Mouse (Mus musculus) kidney, postnatal 14 days (tissue): ENCODE measurements around the gene Catsperg1.
"Not testable (repeated sequence)": the region's sequence is repeated elsewhere in the genome, so short reads cannot be mapped to it uniquely, and the experiment has no call there.

ENCODE experiments used
- DNase-seq: peaks from one replicate; pipeline ENCODE4 v3.0.0; 2022; ENCODE audit warnings: mixed read lengths

Catsperg1 gene

GRCm38 (mm10) chr7:29213675-29214082, at the start of gene Catsperg1:
Catsperg1 (minus strand) TSS chr7:29214035.
- DNase-seq, result no peak

GRCm38 (mm10) chr7:29262151-29262550, 48.3 kb upstream of the Catsperg1 start:
- DNase-seq, result no peak

GRCm38 (mm10) chr7:29259781-29260730, 46.2 kb upstream of the Catsperg1 start:
- no peak for DNase-seq

- DNase-seq, result peak; percentile 73
Measured at GRCm38 (mm10) chr7:29257368-29257767, 43.5 kb upstream of the Catsperg1 start.

GRCm38 (mm10) chr7:29255875-29256274, 42.0 kb upstream of the Catsperg1 start:
- DNase-seq, result no peak

- DNase-seq, result peak; percentile 64
Measured at GRCm38 (mm10) chr7:29253842-29254241, 40.0 kb upstream of the Catsperg1 start.

GRCm38 (mm10) chr7:29251166-29251565, 37.3 kb upstream of the Catsperg1 start:
- no peak for DNase-seq

GRCm38 (mm10) chr7:29248261-29248841, 34.5 kb upstream of the Catsperg1 start, which contains the start of gene 2200002D01Rik:
2200002D01Rik (minus strand) TSS chr7:29248466.
- peak; percentile 71 for DNase-seq

- DNase-seq, result peak; percentile 46
Measured at GRCm38 (mm10) chr7:29247706-29248105, 33.9 kb upstream of the Catsperg1 start.

GRCm38 (mm10) chr7:29247314-29247700, 33.5 kb upstream of the Catsperg1 start:
- DNase-seq, result peak; percentile 81

- DNase-seq, result no peak
Measured at GRCm38 (mm10) chr7:29246619-29247313, 32.9 kb upstream of the Catsperg1 start.

GRCm38 (mm10) chr7:29246015-29246414, 32.2 kb upstream of the Catsperg1 start:
- DNase-seq, result no peak

GRCm38 (mm10) chr7:29244732-29245416, 31.0 kb upstream of the Catsperg1 start:
- DNase-seq, result no peak

GRCm38 (mm10) chr7:29238019-29238967, 24.5 kb upstream of the Catsperg1 start, which contains the start of gene Yif1b:
Yif1b (plus strand) TSS chr7:29238329.
- peak; percentile 98 for DNase-seq

GRCm38 (mm10) chr7:29237596-29237995, 23.8 kb upstream of the Catsperg1 start:
- not testable (repeated sequence) for DNase-seq

GRCm38 (mm10) chr7:29236593-29236992, 22.8 kb upstream of the Catsperg1 start:
- DNase-seq, result no peak

GRCm38 (mm10) chr7:29234661-29235060, 20.8 kb upstream of the Catsperg1 start:
- DNase-seq, result no peak

- no peak for DNase-seq
Measured at GRCm38 (mm10) chr7:29233745-29234144, 19.9 kb upstream of the Catsperg1 start.

GRCm38 (mm10) chr7:29232247-29233013, 18.6 kb upstream of the Catsperg1 start, which contains the start of gene Kcnk6:
Kcnk6 (minus strand) TSS chr7:29232515.
- peak; percentile 57 for DNase-seq

- no peak for DNase-seq
Measured at GRCm38 (mm10) chr7:29231517-29231916, 17.7 kb upstream of the Catsperg1 start.
